Mouse (Mus musculus) urinary bladder, postnatal 25 days (tissue): ENCODE results near the gene Atg7.

Experiments used
- DNase-seq: peaks from one replicate; pipeline ENCODE4 v3.0.0; 2022; ENCODE audit warnings: low spot score

Gene Atg7

GRCm38 (mm10) chr6:114685412-114685811, 42.5 kb downstream of the Atg7 start:
- DNase-seq: no peak

- no peak for DNase-seq
Measured at GRCm38 (mm10) chr6:114687035-114687434, 44.1 kb downstream of the Atg7 start.

- DNase-seq: no peak
Measured at GRCm38 (mm10) chr6:114690661-114691060, 47.8 kb downstream of the Atg7 start.

- no peak for DNase-seq
Measured at GRCm38 (mm10) chr6:114691530-114691929, 48.6 kb downstream of the Atg7 start.

GRCm38 (mm10) chr6:114692691-114693090, 49.8 kb downstream of the Atg7 start:
- DNase-seq: no peak

GRCm38 (mm10) chr6:114697646-114698490, 55.0 kb downstream of the Atg7 start:
- DNase-seq: peak; percentile 70

GRCm38 (mm10) chr6:114698578-114698977, 55.7 kb downstream of the Atg7 start:
- DNase-seq: no peak

GRCm38 (mm10) chr6:114700704-114701103, 57.8 kb downstream of the Atg7 start:
- DNase-seq: no peak

GRCm38 (mm10) chr6:114707032-114707431, 64.1 kb downstream of the Atg7 start:
- DNase-seq: no peak

- DNase-seq: no peak
Measured at GRCm38 (mm10) chr6:114712242-114713050, 69.5 kb downstream of the Atg7 start.

- no peak for DNase-seq
Measured at GRCm38 (mm10) chr6:114713538-114713937, 70.6 kb downstream of the Atg7 start.

- no peak for DNase-seq
Measured at GRCm38 (mm10) chr6:114714654-114715053, 71.8 kb downstream of the Atg7 start.

GRCm38 (mm10) chr6:114715289-114716030, 72.6 kb downstream of the Atg7 start:
- DNase-seq: no peak

GRCm38 (mm10) chr6:114719100-114719499, 76.2 kb downstream of the Atg7 start:
- DNase-seq: no peak

- DNase-seq: no peak
Measured at GRCm38 (mm10) chr6:114719665-114720064, 76.8 kb downstream of the Atg7 start.

GRCm38 (mm10) chr6:114722046-114722445, 79.1 kb downstream of the Atg7 start:
- no peak for DNase-seq

GRCm38 (mm10) chr6:114723925-114724324, 81.0 kb downstream of the Atg7 start:
- DNase-seq: no peak

GRCm38 (mm10) chr6:114724351-114724750, 81.5 kb downstream of the Atg7 start:
- DNase-seq: no peak

- no peak for DNase-seq
Measured at GRCm38 (mm10) chr6:114725147-114725575, 82.3 kb downstream of the Atg7 start.

- DNase-seq: no peak
Measured at GRCm38 (mm10) chr6:114726681-114727080, 83.8 kb downstream of the Atg7 start.

GRCm38 (mm10) chr6:114733156-114733555, 90.3 kb downstream of the Atg7 start:
- no peak for DNase-seq

GRCm38 (mm10) chr6:114733681-114734080, 90.8 kb downstream of the Atg7 start:
- no peak for DNase-seq
